Mouse (Mus musculus): ENCODE results near the gene Cd163l1. TPM values are rescaled to one million over a fixed set of nuclear protein-coding genes. Genes with fewer than 3 reads are reported as not detected.

Cd163l1 gene
- polyA plus RNA-seq, 1 experiment from 2014 or later: not detected

DNA sequence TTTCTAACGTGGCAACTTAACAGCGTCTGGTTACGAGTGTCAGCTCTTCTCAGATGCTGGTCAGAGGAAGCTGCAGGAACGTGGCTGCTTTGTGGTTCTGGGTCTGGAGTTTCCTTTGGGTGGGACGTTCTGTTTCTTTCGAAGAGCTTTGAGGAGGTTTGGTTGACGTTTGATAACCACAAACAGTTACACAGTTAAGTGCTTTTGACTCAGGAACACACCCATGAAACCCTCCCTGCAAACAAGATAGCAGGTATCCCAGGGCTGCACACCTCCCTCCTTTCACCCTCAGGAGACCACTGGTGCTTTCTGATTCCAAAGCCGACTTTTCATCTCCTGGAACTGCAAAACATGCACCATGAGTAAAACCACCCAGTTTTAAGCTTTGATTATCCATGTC is 9.9 kb upstream of the Cd163l1 start:
- no peak overlapping the region for H3K4me2 ChIP-seq (replicated peaks)
- no peaks in the 10 kb centered on the region for H3K36me3 ChIP-seq (replicated peaks; ENCODE audit: control insufficient read depth, insufficient read depth)
- no peaks in the 10 kb centered on the region for H3K4me1 ChIP-seq (replicated peaks; ENCODE audit: control insufficient read depth, insufficient read depth, low read length)
- H3K4me3 ChIP-seq (replicated peaks; ENCODE audit: low read length): no peak overlapping the region
- H3K27me3 ChIP-seq (ENCODE audit: control insufficient read depth, insufficient read depth, low read length): no peaks in the 10 kb centered on the region
- DNase-seq (ENCODE audit: low spot score) (no peak), ATAC-seq (ENCODE audit: low FRiP score) (no peak)
- H3K9me3 ChIP-seq (ENCODE audit: control insufficient read depth, low read length): no peaks in the 10 kb centered on the region
- H3K9ac ChIP-seq: no peak overlapping the region
- WGBS: 79% methylated on average over 8 of the region's 8 CpGs
- H3K27ac ChIP-seq: no peak overlapping the region

DNA sequence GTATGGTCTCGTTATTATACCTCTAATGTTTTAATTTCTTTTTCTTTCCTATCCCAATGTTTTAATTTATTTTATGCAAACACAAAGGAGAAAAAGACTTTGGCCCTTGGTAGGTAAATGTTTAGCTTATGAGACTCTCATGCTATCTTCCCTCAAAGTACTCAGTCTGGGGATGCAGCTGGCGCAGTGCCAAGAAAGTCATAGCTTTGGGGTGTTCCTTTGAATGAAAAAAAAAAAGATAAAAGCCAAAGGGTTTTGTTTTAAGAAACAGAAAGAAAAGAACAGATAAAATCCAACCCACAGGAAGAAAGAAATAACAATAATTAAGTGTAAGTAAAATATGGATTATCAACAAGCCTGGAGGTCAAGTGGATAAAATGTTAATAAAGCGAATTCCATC is 9.4 kb upstream of the Cd163l1 start:
- no peak for DNase-seq (ENCODE audit: low spot score)
- Histone ChIP-seq H3K27me3 (ENCODE audit: control insufficient read depth, insufficient read depth, low read length) (no peaks in the 10 kb centered on the region), H3K9ac (no peak overlapping the region), H3K4me1 (replicated peaks; ENCODE audit: control insufficient read depth, insufficient read depth, low read length) (no peaks in the 10 kb centered on the region), H3K4me3 (replicated peaks; ENCODE audit: low read length) (no peak overlapping the region), H3K9me3 (ENCODE audit: control insufficient read depth, low read length) (no peaks in the 10 kb centered on the region), H3K27ac (no peak overlapping the region), H3K4me2 (replicated peaks) (no peak overlapping the region), H3K36me3 (replicated peaks; ENCODE audit: control insufficient read depth, insufficient read depth) (no peaks in the 10 kb centered on the region)
- WGBS: 90% methylated on average over 3 of the region's 3 CpGs
- no peak for ATAC-seq (ENCODE audit: low FRiP score)

DNA sequence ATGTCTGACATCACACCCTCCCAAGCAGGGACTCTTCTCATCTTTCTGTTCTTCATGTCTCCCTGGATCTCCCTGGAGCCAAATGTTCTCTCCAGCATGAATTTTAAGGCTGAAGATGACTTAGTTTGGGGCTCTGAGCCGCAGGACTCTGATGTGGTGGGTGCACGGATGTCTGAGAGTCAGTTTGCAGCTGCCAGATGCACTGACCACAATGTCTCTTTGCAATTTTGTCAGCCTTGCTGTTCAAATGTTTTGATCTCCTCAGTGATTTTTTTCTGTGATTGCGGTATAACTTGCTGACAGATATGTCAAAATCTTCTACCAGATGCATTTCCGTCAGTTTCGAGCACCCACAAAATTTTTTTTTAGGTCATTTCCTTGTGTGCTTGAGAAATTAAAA is 4.2 kb upstream of the Cd163l1 start:
- no peak overlapping the region for H3K27ac ChIP-seq
- WGBS: 85% methylated on average over 5 of the region's 5 CpGs
- H3K27me3 ChIP-seq (ENCODE audit: control insufficient read depth, insufficient read depth, low read length): no peaks in the 10 kb centered on the region
- no peak overlapping the region for H3K4me3 ChIP-seq (replicated peaks; ENCODE audit: low read length)
- no peak overlapping the region for H3K9ac ChIP-seq
- DNase-seq (ENCODE audit: low spot score) (no peak), ATAC-seq (ENCODE audit: low FRiP score) (no peak)
- no peaks in the 10 kb centered on the region for H3K4me1 ChIP-seq (replicated peaks; ENCODE audit: control insufficient read depth, insufficient read depth, low read length)
- no peaks in the 10 kb centered on the region for H3K36me3 ChIP-seq (replicated peaks; ENCODE audit: control insufficient read depth, insufficient read depth)
- H3K4me2 ChIP-seq (replicated peaks): no peak overlapping the region
- H3K9me3 ChIP-seq (ENCODE audit: control insufficient read depth, low read length): no peaks in the 10 kb centered on the region

- Histone ChIP-seq H3K4me1 (replicated peaks; ENCODE audit: control insufficient read depth, insufficient read depth, low read length) (no peaks in the 10 kb centered on the region), H3K27ac (no peak overlapping the region), H3K36me3 (replicated peaks; ENCODE audit: control insufficient read depth, insufficient read depth) (no peaks in the 10 kb centered on the region), H3K4me2 (replicated peaks) (no peak overlapping the region), H3K27me3 (ENCODE audit: control insufficient read depth, insufficient read depth, low read length) (no peaks in the 10 kb centered on the region), H3K9ac (no peak overlapping the region), H3K4me3 (replicated peaks; ENCODE audit: low read length) (no peak overlapping the region), H3K9me3 (ENCODE audit: control insufficient read depth, low read length) (no peaks in the 10 kb centered on the region)
- 19% methylated on average over 1 of the region's 1 CpGs for WGBS
- DNase-seq (ENCODE audit: low spot score) (no peak), ATAC-seq (ENCODE audit: low FRiP score) (no peak)
Observed at GRCm38 (mm10) chr7:140219268-140219667, 1.2 kb downstream of the Cd163l1 start.

GRCm38 (mm10) chr7:140220375-140220774 is 2.3 kb downstream of the Cd163l1 start:
- Histone ChIP-seq H3K27me3 (ENCODE audit: control insufficient read depth, insufficient read depth, low read length) (no peaks in the 10 kb centered on the region), H3K27ac (no peak overlapping the region), H3K4me3 (replicated peaks; ENCODE audit: low read length) (no peak overlapping the region), H3K4me1 (replicated peaks; ENCODE audit: control insufficient read depth, insufficient read depth, low read length) (no peaks in the 10 kb centered on the region), H3K4me2 (replicated peaks) (no peak overlapping the region), H3K9ac (no peak overlapping the region), H3K36me3 (replicated peaks; ENCODE audit: control insufficient read depth, insufficient read depth) (no peaks in the 10 kb centered on the region), H3K9me3 (ENCODE audit: control insufficient read depth, low read length) (no peaks in the 10 kb centered on the region)
- ATAC-seq (ENCODE audit: low FRiP score) (no peak), DNase-seq (ENCODE audit: low spot score) (no peak)
- 85% methylated on average over 4 of the region's 4 CpGs for WGBS

- no peak overlapping the region for H3K27ac ChIP-seq
- WGBS: 87% methylated on average over 13 of the region's 13 CpGs
- DNase-seq (ENCODE audit: low spot score) (no peak), ATAC-seq (ENCODE audit: low FRiP score) (no peak)
- no peaks in the 10 kb centered on the region for H3K27me3 ChIP-seq (ENCODE audit: control insufficient read depth, insufficient read depth, low read length)
- no peak overlapping the region for H3K4me2 ChIP-seq (replicated peaks)
- H3K9me3 ChIP-seq (ENCODE audit: control insufficient read depth, low read length): no peaks in the 10 kb centered on the region
- H3K4me1 ChIP-seq (replicated peaks; ENCODE audit: control insufficient read depth, insufficient read depth, low read length): no peaks in the 10 kb centered on the region
- no peaks in the 10 kb centered on the region for H3K36me3 ChIP-seq (replicated peaks; ENCODE audit: control insufficient read depth, insufficient read depth)
- H3K4me3 ChIP-seq (replicated peaks; ENCODE audit: low read length): no peak overlapping the region
- no peak overlapping the region for H3K9ac ChIP-seq
Observed at GRCm38 (mm10) chr7:140224209-140224608, 6.1 kb downstream of the Cd163l1 start.

- no peak overlapping the region for H3K4me3 ChIP-seq (replicated peaks; ENCODE audit: low read length)
- no peaks in the 10 kb centered on the region for H3K9me3 ChIP-seq (ENCODE audit: control insufficient read depth, low read length)
- no peak overlapping the region for H3K9ac ChIP-seq
- H3K4me2 ChIP-seq (replicated peaks): no peak overlapping the region
- H3K27ac ChIP-seq: no peak overlapping the region
- 81% methylated on average over 13 of the region's 13 CpGs for WGBS
- H3K4me1 ChIP-seq (replicated peaks; ENCODE audit: control insufficient read depth, insufficient read depth, low read length): no peaks in the 10 kb centered on the region
- no peak for ATAC-seq (ENCODE audit: low FRiP score)
- no peaks in the 10 kb centered on the region for H3K27me3 ChIP-seq (ENCODE audit: control insufficient read depth, insufficient read depth, low read length)
- H3K36me3 ChIP-seq (replicated peaks; ENCODE audit: control insufficient read depth, insufficient read depth): no peaks in the 10 kb centered on the region
- no peak for DNase-seq (ENCODE audit: low spot score)
Observed at GRCm38 (mm10) chr7:140228476-140228875, 10.4 kb downstream of the Cd163l1 start.

DNA sequence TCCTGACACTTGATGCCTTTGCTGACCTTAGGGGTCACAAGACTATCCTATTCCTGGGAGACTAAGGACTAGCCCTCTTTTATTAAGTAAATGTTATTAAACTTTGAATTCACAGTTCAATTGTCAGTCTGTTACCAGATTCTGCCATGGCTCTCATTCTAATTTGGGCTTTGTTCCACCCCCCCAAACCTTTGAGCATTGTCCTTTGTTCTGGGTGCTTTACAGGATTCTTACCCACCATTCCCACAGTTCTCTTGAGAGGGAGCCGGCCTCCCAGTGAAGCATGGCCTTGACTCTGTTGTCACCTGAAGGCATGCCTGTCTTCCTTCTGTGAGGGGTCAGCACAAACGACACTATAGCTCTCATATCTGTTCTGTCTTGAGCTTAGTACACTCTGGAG is 13.0 kb downstream of the Cd163l1 start:
- ATAC-seq (ENCODE audit: low FRiP score) (no peak), DNase-seq (ENCODE audit: low spot score) (no peak)
- Histone ChIP-seq H3K9me3 (ENCODE audit: control insufficient read depth, low read length) (no peaks in the 10 kb centered on the region), H3K27ac (no peak overlapping the region), H3K27me3 (ENCODE audit: control insufficient read depth, insufficient read depth, low read length) (no peaks in the 10 kb centered on the region), H3K4me2 (replicated peaks) (no peak overlapping the region), H3K36me3 (replicated peaks; ENCODE audit: control insufficient read depth, insufficient read depth) (no peaks in the 10 kb centered on the region), H3K4me1 (replicated peaks; ENCODE audit: control insufficient read depth, insufficient read depth, low read length) (no peaks in the 10 kb centered on the region), H3K4me3 (replicated peaks; ENCODE audit: low read length) (no peak overlapping the region), H3K9ac (no peak overlapping the region)
- WGBS: 53% methylated on average over 2 of the region's 2 CpGs

GRCm38 (mm10) chr7:140233696-140234095 is 15.6 kb downstream of the Cd163l1 start:
- DNase-seq (ENCODE audit: low spot score) (no peak), ATAC-seq (ENCODE audit: low FRiP score) (no peak)
- 92% methylated on average over 3 of the region's 3 CpGs for WGBS

GRCm38 (mm10) chr7:140247216-140247615 is 29.1 kb downstream of the Cd163l1 start, which contains the start of gene 5830411N06Rik:
5830411N06Rik (plus strand) TSS chr7:140247284.
- Histone ChIP-seq H3K36me3 (replicated peaks; ENCODE audit: control insufficient read depth, insufficient read depth) (no peaks in the 10 kb centered on the region), H3K4me2 (replicated peaks) (no peak within 1 kb of the TSS), H3K27me3 (ENCODE audit: control insufficient read depth, insufficient read depth, low read length) (no peaks in the 10 kb centered on the region), H3K27ac (no peak within 1 kb of the TSS), H3K9ac (no peak within 1 kb of the TSS), H3K9me3 (ENCODE audit: control insufficient read depth, low read length) (no peaks in the 10 kb centered on the region), H3K4me3 (replicated peaks; ENCODE audit: low read length) (no peak within 1 kb of the TSS), H3K4me1 (replicated peaks; ENCODE audit: control insufficient read depth, insufficient read depth, low read length) (no peaks in the 10 kb centered on the region)
- 91% methylated on average over 4 of the region's 4 CpGs for WGBS
- ATAC-seq (ENCODE audit: low FRiP score) (no peak), DNase-seq (ENCODE audit: low spot score) (no peak)

More at GRCm38 (mm10) chr7:140233696-140234095, 15.6 kb downstream of the Cd163l1 start:
- Histone ChIP-seq H3K4me1 (replicated peaks; ENCODE audit: control insufficient read depth, insufficient read depth, low read length) (no peaks in the 10 kb centered on the region), H3K9ac (no peak overlapping the region), H3K27ac (no peak overlapping the region), H3K36me3 (replicated peaks; ENCODE audit: control insufficient read depth, insufficient read depth) (no peaks in the 10 kb centered on the region), H3K4me2 (replicated peaks) (no peak overlapping the region), H3K9me3 (ENCODE audit: control insufficient read depth, low read length) (no peaks in the 10 kb centered on the region), H3K27me3 (ENCODE audit: control insufficient read depth, insufficient read depth, low read length) (no peaks in the 10 kb centered on the region), H3K4me3 (replicated peaks; ENCODE audit: low read length) (no peak overlapping the region)

Measured in hindbrain, embryonic 14.5 days (tissue).